Mouse (Mus musculus) right cerebral cortex, postnatal 10 days (tissue): ENCODE results near the gene Lnx1.

ENCODE experiments used
- DNase-seq, 2 experiments: peaks; one replicate each; pipeline ENCODE4 v3.0.0; 2021; ENCODE audit warnings: low spot score in 2 of 2

Lnx1 gene

GRCm38 (mm10) chr5:74649122-74649521 is 53.6 kb downstream of the Lnx1 start:
- DNase-seq: no peak

- DNase-seq: no peak
These were observed 54.5 kb downstream of the Lnx1 start for GRCm38 (mm10) chr5:74648216-74648615.

DNA sequence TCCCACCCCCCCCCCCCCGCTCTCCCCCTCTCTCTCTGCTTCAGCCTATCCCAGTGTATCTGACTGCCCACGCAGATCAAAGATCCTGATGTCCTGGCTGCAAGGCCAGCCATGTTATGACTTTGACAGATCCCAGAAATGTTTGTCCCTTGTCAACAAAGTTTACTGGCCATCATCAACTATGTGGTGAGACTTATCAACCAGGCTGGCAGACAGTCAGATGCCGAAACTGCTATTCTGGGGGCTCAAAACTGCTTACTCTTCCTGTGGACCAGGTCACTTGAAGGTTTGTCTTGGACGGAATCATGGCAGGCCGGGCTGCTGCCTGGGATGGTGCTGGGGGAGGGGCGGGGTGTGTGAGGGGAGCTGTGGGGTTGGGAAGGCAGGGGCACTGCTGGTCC is 55.1 kb downstream of the Lnx1 start:
- DNase-seq: no peak

DNA sequence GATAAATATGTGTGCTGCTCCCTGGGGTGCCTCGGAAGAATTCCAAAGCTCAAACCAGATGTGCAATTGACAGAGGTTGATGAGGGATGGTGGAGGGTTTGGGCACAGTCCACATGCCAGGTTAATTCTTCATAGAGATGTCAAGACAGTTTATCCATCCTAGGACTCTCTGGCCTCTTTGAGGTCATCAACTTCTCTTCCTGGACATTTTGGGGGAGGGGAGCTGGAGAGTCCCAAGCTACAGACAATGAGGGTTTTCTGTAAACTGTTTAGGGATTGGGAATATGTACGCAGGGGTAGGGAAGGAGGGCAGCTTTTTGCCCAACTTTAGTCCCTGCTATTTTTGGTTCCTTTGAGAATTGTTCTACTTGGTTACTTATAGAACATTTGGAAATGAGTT is 60.4 kb downstream of the Lnx1 start:
- no peak for DNase-seq

DNA sequence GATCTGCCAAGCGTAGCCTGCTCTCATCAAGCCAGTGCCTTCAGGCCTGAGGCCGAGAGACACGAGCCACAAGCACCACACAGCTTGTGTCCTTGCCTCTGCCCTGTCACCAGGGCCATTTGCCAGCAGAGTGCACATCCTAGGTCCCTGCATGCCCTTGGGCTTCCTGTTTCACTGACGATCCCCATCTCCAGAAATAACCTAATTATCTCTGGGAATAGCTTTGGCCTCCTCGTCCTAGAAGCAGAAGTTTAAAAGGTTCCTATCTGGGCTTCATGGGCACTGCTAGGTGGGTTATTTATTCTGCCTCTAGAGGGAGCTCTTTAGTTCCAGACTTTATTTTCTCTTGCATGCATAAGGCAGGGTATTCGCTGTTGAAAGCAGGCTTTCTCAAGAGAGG is 61.7 kb downstream of the Lnx1 start:
- no peak for DNase-seq

GRCm38 (mm10) chr5:74640504-74640903 is 62.2 kb downstream of the Lnx1 start:
- no peak for DNase-seq

DNA sequence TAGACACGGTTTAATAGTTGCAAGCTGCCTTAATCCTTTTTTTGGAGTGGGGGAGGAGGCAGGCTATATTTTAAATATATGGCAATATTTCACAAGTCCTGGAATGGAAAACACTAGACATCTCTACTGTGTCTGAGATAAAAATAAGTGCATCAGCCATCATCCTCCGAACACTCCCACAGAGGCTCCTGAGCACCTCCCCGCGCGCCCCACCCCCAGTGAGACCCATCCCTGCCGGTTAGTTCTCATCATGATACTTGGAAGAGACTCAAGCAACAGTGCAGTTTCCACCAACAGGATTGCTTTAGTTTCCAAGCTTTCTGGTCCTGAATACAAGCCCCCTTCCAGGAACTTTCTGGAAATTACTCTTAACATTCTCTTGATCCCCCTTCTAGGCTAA is 63.2 kb downstream of the Lnx1 start:
- peak; percentile 48 to 55 for DNase-seq

- DNase-seq: no peak
These were observed 68.3 kb downstream of the Lnx1 start for GRCm38 (mm10) chr5:74634391-74634790.

GRCm38 (mm10) chr5:74633453-74633852 is 69.3 kb downstream of the Lnx1 start:
- no peak for DNase-seq

DNA sequence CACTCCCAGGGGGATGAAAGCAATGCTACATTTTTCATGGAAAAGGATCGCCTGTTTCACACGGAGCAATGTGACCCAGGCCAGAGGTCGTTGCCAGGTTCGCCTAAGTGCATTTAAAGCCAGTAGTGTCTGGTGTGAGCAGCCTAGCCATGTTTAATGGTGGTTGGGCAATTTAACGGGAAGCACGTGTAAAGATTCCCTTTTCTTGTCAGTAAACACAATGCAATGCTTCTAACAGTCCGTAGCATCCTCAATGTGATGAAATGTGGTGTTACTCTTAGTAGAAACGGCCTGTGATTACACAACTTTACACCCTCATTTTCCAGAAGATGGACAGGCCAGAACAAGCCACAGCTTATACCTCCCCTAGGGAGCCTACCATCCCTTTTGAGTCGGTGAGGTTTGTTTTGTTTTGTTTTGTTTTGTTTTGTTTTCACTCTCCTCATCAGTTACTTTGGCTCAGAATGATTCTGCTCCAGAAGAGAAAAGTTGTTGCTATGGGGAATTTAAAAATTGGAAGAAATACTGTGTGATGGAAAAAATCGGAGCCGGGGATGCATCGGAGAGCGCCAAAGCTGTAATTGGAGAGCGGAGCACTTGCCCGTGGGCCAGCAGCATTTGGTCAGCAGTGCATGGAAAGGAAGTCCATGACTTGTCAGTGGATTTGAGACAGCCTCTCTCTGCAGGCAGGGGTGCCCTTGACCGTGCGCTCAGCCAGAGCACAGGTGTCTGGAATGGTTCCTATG is 70.2 kb downstream of the Lnx1 start:
- no peak for DNase-seq

DNA sequence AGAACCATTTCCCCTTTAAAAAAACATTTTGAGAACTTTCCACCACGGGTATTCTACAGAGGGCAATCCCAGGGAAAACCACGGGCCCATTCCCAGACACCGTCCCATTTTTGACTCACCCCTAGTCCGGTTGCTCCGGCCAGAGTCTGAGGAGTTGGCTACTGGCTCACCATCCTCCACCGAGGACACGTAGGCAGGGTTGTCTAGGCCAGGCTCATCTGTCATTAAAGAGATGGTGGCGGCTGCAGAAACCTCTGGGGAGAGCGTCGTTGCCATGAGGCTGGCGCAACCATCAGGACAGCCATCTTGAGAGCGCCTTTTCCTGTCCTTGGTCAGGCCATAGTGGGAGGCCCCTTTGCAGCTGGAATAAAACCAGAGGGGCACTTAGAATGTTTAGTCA is 74.7 kb downstream of the Lnx1 start:
- DNase-seq: no peak

GRCm38 (mm10) chr5:74624385-74624784 is 78.3 kb downstream of the Lnx1 start:
- DNase-seq: no peak

DNA sequence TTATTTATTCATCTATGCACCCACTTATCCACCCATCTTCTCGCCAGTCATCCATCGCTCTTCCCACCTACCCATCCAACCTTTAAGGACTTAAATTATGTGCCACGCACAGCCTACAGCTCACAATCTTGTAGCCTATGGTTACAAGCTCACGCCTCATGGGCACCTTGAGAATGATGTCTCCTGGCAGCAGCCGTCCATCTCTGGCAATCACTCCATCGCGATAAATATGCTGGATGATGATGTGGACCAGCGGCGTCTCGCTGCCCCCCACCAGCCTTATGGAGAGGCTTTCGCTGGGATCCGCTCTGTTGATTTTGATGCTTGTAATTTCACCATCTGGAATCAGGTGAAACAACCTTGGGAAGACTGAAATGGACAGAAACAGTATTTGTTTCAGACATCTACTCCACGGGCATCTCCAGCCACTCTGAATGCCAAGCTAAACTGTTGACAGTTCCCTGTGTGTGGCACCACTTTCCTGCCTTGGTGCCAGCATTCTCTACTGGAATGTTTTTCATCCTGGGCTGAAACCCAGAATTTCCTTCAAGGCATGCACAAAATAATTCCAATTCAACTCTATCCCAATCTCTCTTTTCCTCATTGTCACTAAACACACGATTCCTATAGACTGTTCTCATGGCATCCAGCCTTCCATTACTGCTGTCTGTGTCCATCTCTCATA is 79.3 kb downstream of the Lnx1 start:
- DNase-seq: no peak

DNA sequence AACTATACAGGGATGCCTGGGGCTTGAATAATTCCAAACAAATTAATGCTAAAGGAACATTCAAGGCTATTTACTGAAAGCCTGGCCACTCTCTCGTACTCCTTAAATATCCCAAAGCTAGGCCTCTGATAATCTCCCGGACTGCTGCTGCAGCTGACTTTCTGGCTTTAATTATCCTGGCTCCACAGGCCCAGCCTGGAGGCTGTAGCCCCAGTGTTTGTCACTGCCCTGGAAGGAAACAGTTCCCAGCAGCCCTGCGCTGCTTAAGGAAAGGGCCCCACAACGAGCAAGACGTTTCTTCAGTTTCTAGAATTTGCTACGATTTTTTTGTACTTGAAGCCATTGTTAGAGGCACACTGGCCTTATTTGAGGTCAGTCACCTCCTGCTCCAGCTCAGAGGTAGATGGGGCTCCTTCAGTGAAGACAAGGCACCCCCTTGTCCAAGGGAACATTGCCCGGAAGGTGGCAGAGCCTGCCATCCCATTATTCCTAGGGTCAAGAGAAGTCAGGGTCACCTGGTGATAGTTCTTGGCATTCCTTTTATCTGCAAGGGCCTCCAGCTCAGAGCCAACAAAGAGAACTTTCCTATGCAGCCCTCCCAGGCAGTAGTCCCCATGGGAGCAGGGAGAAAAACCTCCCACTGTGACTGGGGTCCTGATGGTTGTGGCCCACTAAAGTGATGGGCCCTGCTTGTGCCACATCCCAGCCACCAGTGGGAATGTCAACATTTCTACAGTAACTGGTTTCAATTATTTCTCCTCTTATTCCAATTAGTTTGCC is 80.8 kb downstream of the Lnx1 start:
- no peak for DNase-seq

DNA sequence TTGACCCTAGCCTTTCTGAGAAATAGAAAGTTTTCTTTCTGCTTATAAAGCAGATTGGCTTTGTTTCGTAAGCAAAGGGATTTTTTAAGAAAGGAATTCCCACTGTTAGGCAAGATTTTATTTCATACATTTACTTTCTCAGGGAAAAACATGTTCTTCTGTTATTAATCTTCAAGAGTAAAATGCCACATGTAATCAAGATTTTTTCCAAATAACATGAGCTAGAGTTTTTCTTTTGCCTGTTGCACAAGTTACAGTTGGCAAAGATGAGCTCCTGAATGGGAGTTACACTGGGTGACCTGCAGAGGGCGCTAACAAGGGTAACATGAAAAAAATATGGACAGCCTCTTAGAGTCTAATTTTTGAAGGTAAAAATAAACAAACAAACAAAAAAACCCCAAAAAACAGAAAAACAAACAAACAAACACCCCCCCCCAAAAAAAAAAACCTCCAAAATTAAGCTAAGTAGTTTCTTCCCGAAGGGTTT is 84.1 kb downstream of the Lnx1 start:
- peak in 1 of 2 experiments; percentile 46 for DNase-seq

DNA sequence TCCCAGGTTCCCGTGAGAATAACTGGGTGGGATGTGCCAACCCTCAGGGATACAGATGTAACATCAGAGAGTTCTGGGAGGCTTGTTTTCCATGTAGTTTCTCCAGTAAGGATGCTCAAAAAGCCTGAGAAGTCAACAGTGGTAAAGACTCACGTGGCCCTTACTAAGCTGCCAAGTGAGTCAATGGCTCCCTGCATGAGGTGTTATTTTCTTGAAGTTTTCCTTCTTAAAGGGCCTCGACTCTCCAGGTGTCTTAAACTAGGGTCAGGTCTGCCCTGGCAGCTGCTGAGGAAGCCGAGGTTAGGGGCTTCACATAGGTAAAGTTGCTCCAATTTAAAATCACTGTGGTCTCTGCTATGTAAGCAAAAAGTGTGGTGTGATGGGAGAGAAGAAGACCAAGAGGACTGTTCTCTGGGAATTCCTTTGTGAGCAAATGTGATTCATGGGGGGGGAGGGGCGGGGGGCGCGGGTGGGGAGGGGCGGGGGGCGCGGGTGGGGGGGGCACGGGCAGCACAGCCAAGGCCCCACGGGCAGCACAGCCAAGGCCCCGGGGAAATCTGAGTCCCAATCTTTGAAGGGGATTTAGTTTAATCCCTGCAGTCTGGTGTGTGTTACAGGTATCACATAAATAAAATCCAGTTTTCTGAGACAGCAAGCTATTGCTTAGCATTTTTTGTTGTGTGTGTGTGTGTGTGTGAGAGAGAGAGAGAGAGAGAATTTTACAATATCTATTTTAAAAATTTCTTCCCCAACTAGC is 84.7 kb downstream of the Lnx1 start:
- DNase-seq: peak in 1 of 2 experiments; percentile 6

GRCm38 (mm10) chr5:74613491-74614151 is 89.1 kb downstream of the Lnx1 start:
- peak; percentile 42 to 46 for DNase-seq

GRCm38 (mm10) chr5:74612713-74613112 is 90.0 kb downstream of the Lnx1 start:
- no peak for DNase-seq

GRCm38 (mm10) chr5:74610511-74610910 is 92.2 kb downstream of the Lnx1 start:
- DNase-seq: peak in 1 of 2 experiments; percentile 7

GRCm38 (mm10) chr5:74606213-74606612 is 96.5 kb downstream of the Lnx1 start:
- DNase-seq: peak in 1 of 2 experiments; percentile 34

- DNase-seq: peak in 1 of 2 experiments; percentile 19
These were observed 99.4 kb downstream of the Lnx1 start for GRCm38 (mm10) chr5:74603306-74603705.
